ENCODE assay signal across 10 mouse cellular contexts in genomic region chr3:38820315-38820714, GRCm38 (mm10).
A peak's percentile ranks its signal among the peaks of the same experiment; 100 is the strongest.
DNase-seq lines count a peak whose midpoint lies in the region; ATAC-seq and TF ChIP-seq lines count a peak whose summit lies in the region.
"Had no signal": no experiment of that assay in that cellular context is flagged by ENCODE, and none has a peak within 500 bp of the region (broad histone marks: within the 10 kb centered on the region; RNA-seq: fewer than 3 reads in every experiment).

No protein-coding gene starts in this region.

- TF ChIP-seq CTCF in stomach, postnatal 0 days (IDR thresholded peaks at IDR 0.05; ENCODE audit: low read depth), result no peak

- no peaks in the 10 kb centered on the region for H3K36me3 ChIP-seq in heart, embryonic 12.5 days
- no peaks in the 10 kb centered on the region for H3K36me3 ChIP-seq in neural tube, embryonic 13.5 days
- no peaks in the 10 kb centered on the region for H3K36me3 ChIP-seq in neural tube, embryonic 15.5 days
- H3K36me3 ChIP-seq in hindbrain, embryonic 16.5 days (ENCODE audit: control insufficient read depth, insufficient read depth, low read length), result no peaks in the 10 kb centered on the region
- H3K36me3 ChIP-seq in stomach, postnatal 0 days (ENCODE audit: control insufficient read depth, insufficient read depth, low read length), result no peaks in the 10 kb centered on the region
- no peaks in the 10 kb centered on the region for H3K36me3 ChIP-seq in kidney, embryonic 15.5 days
- no peaks in the 10 kb centered on the region for H3K36me3 ChIP-seq in kidney, embryonic 14.5 days (ENCODE audit: control insufficient read depth, insufficient read depth, low read length)

- no peaks in the 10 kb centered on the region for H3K9me3 ChIP-seq in heart, embryonic 12.5 days (replicated peaks)
- H3K9me3 ChIP-seq in neural tube, embryonic 13.5 days, result 0 out of 2 replicates have a peak, but pooled peaks cover 4% of the 10 kb centered on the region
- H3K9me3 ChIP-seq in neural tube, embryonic 15.5 days (replicated peaks), result no peaks in the 10 kb centered on the region; the same call in 1 of the 2 replicates
- H3K9me3 ChIP-seq in hindbrain, embryonic 16.5 days (ENCODE audit: control insufficient read depth, low read length), result no peaks in the 10 kb centered on the region
- no peaks in the 10 kb centered on the region for H3K9me3 ChIP-seq in stomach, postnatal 0 days (ENCODE audit: control insufficient read depth, low read length)
- H3K9me3 ChIP-seq in kidney, embryonic 15.5 days (replicated peaks), result no peaks in the 10 kb centered on the region
- no peaks in the 10 kb centered on the region for H3K9me3 ChIP-seq in kidney, embryonic 14.5 days (ENCODE audit: control insufficient read depth, low read length)

- H3K27me3 ChIP-seq in heart, embryonic 12.5 days (replicated peaks), result no peaks in the 10 kb centered on the region
- H3K27me3 ChIP-seq in neural tube, embryonic 13.5 days, result no peaks in the 10 kb centered on the region
- H3K27me3 ChIP-seq in neural tube, embryonic 15.5 days (replicated peaks), result no peaks in the 10 kb centered on the region
- no peaks in the 10 kb centered on the region for H3K27me3 ChIP-seq in hindbrain, embryonic 16.5 days (replicated peaks; ENCODE audit: control insufficient read depth, insufficient read depth, low read length)
- H3K27me3 ChIP-seq in stomach, postnatal 0 days (ENCODE audit: control insufficient read depth, insufficient read depth, low read length), result no peaks in the 10 kb centered on the region
- no peaks in the 10 kb centered on the region for H3K27me3 ChIP-seq in kidney, embryonic 15.5 days
- no peaks in the 10 kb centered on the region for H3K27me3 ChIP-seq in kidney, embryonic 14.5 days (ENCODE audit: control insufficient read depth, insufficient read depth, low read length)

- 78% methylated on average over 7 of the region's 7 CpGs for WGBS in heart, embryonic 12.5 days
- 88% methylated on average over 7 of the region's 7 CpGs for WGBS in neural tube, embryonic 13.5 days
- 86% methylated on average over 7 of the region's 7 CpGs for WGBS in neural tube, embryonic 15.5 days
- 70% methylated on average over 7 of the region's 7 CpGs for WGBS in hindbrain, embryonic 16.5 days
- WGBS in stomach, postnatal 0 days, result 68% methylated on average over 7 of the region's 7 CpGs
- 87% methylated on average over 7 of the region's 7 CpGs for WGBS in kidney, embryonic 15.5 days
- WGBS in kidney, embryonic 14.5 days, result 90% methylated on average over 7 of the region's 7 CpGs

- H3K4me2 ChIP-seq in heart, embryonic 12.5 days, result no peak overlapping the region
- no peak overlapping the region for H3K4me2 ChIP-seq in neural tube, embryonic 13.5 days
- H3K4me2 ChIP-seq in neural tube, embryonic 15.5 days, result no peak overlapping the region
- H3K4me2 ChIP-seq in hindbrain, embryonic 16.5 days (ENCODE audit: low read length), result no peak overlapping the region
- no peak overlapping the region for H3K4me2 ChIP-seq in stomach, postnatal 0 days (replicated peaks; ENCODE audit: low read depth)
- no peak overlapping the region for H3K4me2 ChIP-seq in kidney, embryonic 15.5 days
- H3K4me2 ChIP-seq in kidney, embryonic 14.5 days (replicated peaks; ENCODE audit: low read depth, low read length), result no peak overlapping the region

- H3K9ac ChIP-seq in heart, embryonic 12.5 days, result no peak overlapping the region
- H3K9ac ChIP-seq in neural tube, embryonic 13.5 days, result no peak overlapping the region
- H3K9ac ChIP-seq in neural tube, embryonic 15.5 days (replicated peaks), result no peak overlapping the region
- H3K9ac ChIP-seq in hindbrain, embryonic 16.5 days (ENCODE audit: low read depth, low read length), result no peak overlapping the region
- no peak overlapping the region for H3K9ac ChIP-seq in stomach, postnatal 0 days (ENCODE audit: low read length)
- H3K9ac ChIP-seq in kidney, embryonic 15.5 days, result no peak overlapping the region
- H3K9ac ChIP-seq in kidney, embryonic 14.5 days (ENCODE audit: low read depth, low read length), result no peak overlapping the region

- H3K27ac ChIP-seq in heart, embryonic 12.5 days (ENCODE audit: poor library complexity, severe bottlenecking), result no peak overlapping the region
- H3K27ac ChIP-seq in neural tube, embryonic 13.5 days (replicated peaks), result no peak overlapping the region
- no peak overlapping the region for H3K27ac ChIP-seq in neural tube, embryonic 15.5 days (replicated peaks)
- H3K27ac ChIP-seq in hindbrain, embryonic 16.5 days (ENCODE audit: low read depth, low read length), result no peak overlapping the region
- H3K27ac ChIP-seq in stomach, postnatal 0 days (replicated peaks), result no peak overlapping the region
- H3K27ac ChIP-seq in kidney, embryonic 15.5 days, result no peak overlapping the region
- H3K27ac ChIP-seq in kidney, embryonic 14.5 days (ENCODE audit: low read depth, low read length), result no peak overlapping the region
- H3K27ac ChIP-seq: layer of hippocampus, adult 2 months had no signal

- peaks cover 8% of the 10 kb centered on the region for H3K4me1 ChIP-seq in heart, embryonic 12.5 days (replicated peaks)
- H3K4me1 ChIP-seq in neural tube, embryonic 13.5 days (replicated peaks), result peaks cover 12% of the 10 kb centered on the region
- H3K4me1 ChIP-seq in neural tube, embryonic 15.5 days, result peaks cover 4% of the 10 kb centered on the region
- H3K4me1 ChIP-seq in hindbrain, embryonic 16.5 days (ENCODE audit: control insufficient read depth, insufficient read depth, low read depth, low read length), result peaks cover 5% of the 10 kb centered on the region
- no peaks in the 10 kb centered on the region for H3K4me1 ChIP-seq in stomach, postnatal 0 days (replicated peaks; ENCODE audit: control insufficient read depth, insufficient read depth)
- peaks cover 6% of the 10 kb centered on the region; the same call in 1 of the 2 replicates for H3K4me1 ChIP-seq in kidney, embryonic 15.5 days
- 0 out of 2 replicates have a peak, but pooled peaks cover 6% of the 10 kb centered on the region for H3K4me1 ChIP-seq in kidney, embryonic 14.5 days (ENCODE audit: control insufficient read depth, insufficient read depth, low read length)

- DNase-seq in heart, adult 11 months, result no peak
- DNase-seq in stomach, postnatal 0 days (ENCODE audit: low spot score), result no peak
- DNase-seq: adrenal gland, postnatal 36 days had no signal

- 0 out of 2 replicates have a peak, but pooled peaks have one; percentile 45 for ATAC-seq in heart, embryonic 12.5 days (ENCODE audit: insufficient number of reproducible peaks, low FRiP score)
- peak; percentile 43; the same call in 1 of the 2 replicates for ATAC-seq in neural tube, embryonic 13.5 days (ENCODE audit: low read depth)
- no peak; the same call in 1 of the 2 replicates for ATAC-seq in neural tube, embryonic 15.5 days (ENCODE audit: low FRiP score)
- peak; percentile 75 for ATAC-seq in hindbrain, embryonic 16.5 days
- ATAC-seq in stomach, postnatal 0 days (ENCODE audit: low FRiP score, low TSS enrichment), result 0 out of 2 replicates have a peak, but pooled peaks have one; percentile 26
- ATAC-seq in kidney, embryonic 15.5 days (replicated peaks; ENCODE audit: low FRiP score), result no peak
- ATAC-seq in kidney, embryonic 14.5 days (ENCODE audit: low FRiP score, low TSS enrichment), result no peak

- H3K4me3 ChIP-seq in heart, embryonic 12.5 days, result no peak overlapping the region
- H3K4me3 ChIP-seq in neural tube, embryonic 13.5 days, result no peak overlapping the region
- H3K4me3 ChIP-seq in neural tube, embryonic 15.5 days (replicated peaks), result no peak overlapping the region
- no peak overlapping the region for H3K4me3 ChIP-seq in hindbrain, embryonic 16.5 days (ENCODE audit: low read length)
- H3K4me3 ChIP-seq in stomach, postnatal 0 days (ENCODE audit: low read depth, low read length), result no peak overlapping the region
- H3K4me3 ChIP-seq in kidney, embryonic 15.5 days (replicated peaks), result no peak overlapping the region
- no peak overlapping the region for H3K4me3 ChIP-seq in kidney, embryonic 14.5 days (ENCODE audit: low read length)
- H3K4me3 ChIP-seq: layer of hippocampus, adult 2 months had no signal

- TF ChIP-seq EP300 in stomach, postnatal 0 days (optimal IDR thresholded peaks at IDR 0.05), result no peak

Comparison
In these comparisons a context has a peak if more than half of its experiments do, and no peak if none do; other contexts are left out.
1. ATAC-seq: peak in heart, embryonic 12.5 days (single experiment), neural tube, embryonic 13.5 days (single experiment), hindbrain, embryonic 16.5 days (single experiment) and stomach, postnatal 0 days (single experiment); none in neural tube, embryonic 15.5 days (single experiment), kidney, embryonic 15.5 days (single experiment) and kidney, embryonic 14.5 days (single experiment).